ENCODE assay signal across 11 mouse cellular contexts in genomic region chr5:113332239-113332638, GRCm38 (mm10). TPM values are rescaled to one million over a fixed set of nuclear protein-coding genes. Genes with fewer than 3 reads are reported as not detected.
A peak's percentile ranks its signal among the peaks of the same experiment; 100 is the strongest.
DNase-seq lines count a peak whose midpoint lies in the region; ATAC-seq lines count a peak whose summit lies in the region.
"Had no signal": no experiment of that assay in that cellular context is flagged by ENCODE, and none has a peak within 500 bp of the region (broad histone marks: within the 10 kb centered on the region; RNA-seq: fewer than 3 reads in every experiment).

No protein-coding gene starts in this region.

- ATAC-seq in midbrain, embryonic 14.5 days (ENCODE audit: low FRiP score, low TSS enrichment): no peak
- ATAC-seq in midbrain, embryonic 16.5 days: no peak
- ATAC-seq: Patski had no signal

- peaks cover 10% of the 10 kb centered on the region; the same call in 1 of the 2 replicates for H3K9me3 ChIP-seq in midbrain, embryonic 14.5 days (ENCODE audit: control insufficient read depth, low read length)
- 0 out of 2 replicates have a peak, but pooled peaks cover 4% of the 10 kb centered on the region for H3K9me3 ChIP-seq in midbrain, embryonic 16.5 days (replicated peaks; ENCODE audit: control insufficient read depth, low read length, poor library complexity, severe bottlenecking)

- H3K27me3 ChIP-seq in midbrain, embryonic 14.5 days (ENCODE audit: control insufficient read depth, insufficient read depth, low read length): peaks cover 30% of the 10 kb centered on the region
- peaks cover 26% of the 10 kb centered on the region for H3K27me3 ChIP-seq in midbrain, embryonic 16.5 days (ENCODE audit: control insufficient read depth, insufficient read depth, low read depth, low read length)

- H3K4me2 ChIP-seq in midbrain, embryonic 14.5 days (ENCODE audit: low read length): no peak overlapping the region
- H3K4me2 ChIP-seq in midbrain, embryonic 16.5 days (ENCODE audit: low read length): no peak overlapping the region

- 43% methylated on average over 12 of the region's 12 CpGs for WGBS in midbrain, embryonic 14.5 days
- WGBS in midbrain, embryonic 16.5 days: 36% methylated on average over 12 of the region's 12 CpGs

- DNase-seq in gastrocnemius, postnatal 10 days: peak; percentile 41
- no peak for DNase-seq in gastrocnemius, postnatal 36 days
- peak; percentile 41 for DNase-seq in midbrain, embryonic 14.5 days
- DNase-seq in forelimb bud, embryonic 11.5 days (ENCODE audit: low read depth, low spot score): peak; percentile 40
- peak; percentile 7 for DNase-seq in thymus, postnatal 0 days (ENCODE audit: low spot score)
- DNase-seq in left cerebral cortex, postnatal 36 days (ENCODE audit: low spot score in 2 of 2): no peak
- DNase-seq in layer of hippocampus, adult 9-11 months: no peak
- DNase-seq: cerebellum, adult 9-11 months had no signal

- H3K27ac ChIP-seq in midbrain, embryonic 14.5 days (replicated peaks; ENCODE audit: low read depth, low read length): no peak overlapping the region
- no peak overlapping the region for H3K27ac ChIP-seq in midbrain, embryonic 16.5 days (ENCODE audit: low read length)

- no peak overlapping the region for H3K9ac ChIP-seq in midbrain, embryonic 14.5 days (replicated peaks; ENCODE audit: low read length)
- no peak overlapping the region for H3K9ac ChIP-seq in midbrain, embryonic 16.5 days (ENCODE audit: low read depth, low read length)

- H3K36me3 ChIP-seq in midbrain, embryonic 14.5 days (ENCODE audit: control insufficient read depth, insufficient read depth, low read length): no peaks in the 10 kb centered on the region
- H3K36me3 ChIP-seq in midbrain, embryonic 16.5 days (ENCODE audit: control insufficient read depth, insufficient read depth, low read length): no peaks in the 10 kb centered on the region

- no peak overlapping the region for H3K4me3 ChIP-seq in midbrain, embryonic 14.5 days (replicated peaks; ENCODE audit: low read depth, low read length)
- no peak overlapping the region for H3K4me3 ChIP-seq in midbrain, embryonic 16.5 days (ENCODE audit: low read depth, low read length)

- intact Hi-C loops in gastrocnemius, postnatal 36 days (cut with DNase I): no loop called here
- intact Hi-C loops in left cerebral cortex, postnatal 36 days (cut with DNase I): no loop called here

- H3K4me1 ChIP-seq in midbrain, embryonic 14.5 days (ENCODE audit: control insufficient read depth, insufficient read depth, low read length): peaks cover 8% of the 10 kb centered on the region; the same call in 1 of the 2 replicates
- H3K4me1 ChIP-seq in midbrain, embryonic 16.5 days (ENCODE audit: control insufficient read depth, insufficient read depth, low read length): peaks cover 4% of the 10 kb centered on the region

RNA-seq across cellular contexts. Expression of gene Sgsm1, which starts 21.7 kb away (rescaled TPM):
- total RNA-seq in gastrocnemius, postnatal 10 days (2021): 1 to 10 TPM in 1 of 2 experiments, under 1 TPM in 1; 0.65 to 1.2 TPM
- total RNA-seq in gastrocnemius, postnatal 36 days (2021): under 1 TPM; 0.32 to 0.61 TPM
- polyA plus RNA-seq in midbrain, embryonic 14.5 days (2014; fragmentation: Nextera tagmentation; extraction: Ambion mirVana): 15.2 and 15.6 TPM in 2 replicates
- 27.5 and 29.4 TPM in 2 replicates for polyA plus RNA-seq in midbrain, embryonic 16.5 days (2015; fragmentation: Nextera tagmentation; extraction: Ambion mirVana)
- 0.46 and 0.99 TPM in 2 replicates for polyA plus RNA-seq in thymus, postnatal 0 days (2015; fragmentation: Nextera tagmentation; extraction: Ambion mirVana)
- 100 to 1,000 TPM; 124 to 169 TPM for total RNA-seq in left cerebral cortex, postnatal 36 days (2021)

RNA-seq across cellular contexts. Expression of gene Aym1, which starts 24.9 kb away (rescaled TPM):
- total RNA-seq in gastrocnemius, postnatal 10 days (2021): not detected
- not detected for total RNA-seq in gastrocnemius, postnatal 36 days (2021)
- polyA plus RNA-seq in midbrain, embryonic 14.5 days (2014; fragmentation: Nextera tagmentation; extraction: Ambion mirVana): not detected in 2 replicates
- not detected in 2 replicates for polyA plus RNA-seq in midbrain, embryonic 16.5 days (2015; fragmentation: Nextera tagmentation; extraction: Ambion mirVana)
- polyA plus RNA-seq in thymus, postnatal 0 days (2015; fragmentation: Nextera tagmentation; extraction: Ambion mirVana): not detected in 2 replicates
- total RNA-seq in left cerebral cortex, postnatal 36 days (2021): not detected
- polyA plus RNA-seq: frontal cortex, adult 2 months; Patski had no signal

Comparison
In these comparisons a context has a peak if more than half of its experiments do, and no peak if none do; other contexts are left out.
1. DNase-seq: peak in gastrocnemius, postnatal 10 days (single experiment), midbrain, embryonic 14.5 days (single experiment), forelimb bud, embryonic 11.5 days (single experiment) and thymus, postnatal 0 days (single experiment); none in gastrocnemius, postnatal 36 days (0 of 2), left cerebral cortex, postnatal 36 days (0 of 2) and layer of hippocampus, adult 9-11 months (single experiment).
2. RNA of gene Sgsm1, which starts 21.7 kb away (total RNA-seq): 124 to 169 TPM in left cerebral cortex, postnatal 36 days; 0.65 to 1.2 TPM in gastrocnemius, postnatal 10 days and 0.32 to 0.61 TPM in gastrocnemius, postnatal 36 days; every median in the first group is over 10 times any median in the second.